Mouse (Mus musculus): ENCODE measurements at regions not wholly inside any gene's neighbourhood (a gene's known extent, or its start where the extent isn't known, plus 50 kb on each side); places are given as distances from the start of the nearest gene placed in this dataset.
"Not testable (repeated sequence)": the region's sequence is repeated elsewhere in the genome, so short reads cannot be mapped to it uniquely, and the experiment has no call there.

DNA sequence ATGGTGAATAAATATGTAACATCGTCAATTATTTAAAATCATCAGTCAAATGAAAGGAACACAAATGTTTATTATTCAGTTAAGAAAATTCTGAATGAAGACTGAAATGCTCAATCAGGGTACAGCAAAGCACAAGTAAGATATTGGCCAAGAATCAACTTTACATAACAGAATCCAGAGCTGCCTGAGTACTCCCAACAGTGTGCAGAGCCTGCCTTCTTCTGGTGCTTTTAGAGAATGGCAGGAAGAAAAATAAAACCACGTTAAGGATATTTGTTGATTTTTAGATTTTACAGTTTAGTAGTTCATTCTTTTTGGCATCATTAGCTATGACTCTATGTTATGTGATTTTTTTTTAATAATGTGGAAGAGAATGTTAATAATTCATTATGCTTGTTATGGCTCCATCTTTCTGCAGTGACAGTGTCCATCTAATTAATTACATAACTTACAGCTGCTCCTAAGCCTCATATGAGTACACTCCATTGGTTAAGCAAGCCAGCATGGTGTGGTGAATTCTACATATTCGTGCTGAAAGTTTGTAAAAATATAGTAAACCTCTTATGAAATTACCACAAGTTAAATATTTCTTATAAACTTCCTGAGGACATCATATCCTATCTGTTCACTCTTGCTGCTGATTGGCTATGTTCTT lies 579.0 kb downstream of the Kcna4 start:
- no peak for DNase-seq (ENCODE audit: low spot score)

DNA sequence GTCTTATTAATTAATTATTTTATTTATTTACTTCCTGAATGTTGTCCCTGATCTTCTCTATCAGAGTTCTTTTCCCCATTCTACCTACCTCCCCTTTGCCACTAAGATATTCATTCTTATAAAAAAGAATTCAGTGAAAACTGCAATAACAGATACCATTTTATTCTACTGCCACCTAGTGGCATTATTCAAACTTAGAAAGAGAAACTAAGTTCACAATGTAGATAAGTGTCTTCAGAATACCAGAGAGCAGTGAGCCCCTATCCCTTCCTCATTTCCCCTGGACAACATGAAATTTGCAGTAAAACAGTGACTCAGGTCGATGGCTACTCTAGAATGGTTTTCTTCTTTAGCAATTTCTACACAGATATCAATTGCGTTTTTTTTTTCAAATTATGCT lies 589.2 kb downstream of the Kcna4 start:
- DNase-seq (ENCODE audit: low spot score) = peak; percentile 0

DNA sequence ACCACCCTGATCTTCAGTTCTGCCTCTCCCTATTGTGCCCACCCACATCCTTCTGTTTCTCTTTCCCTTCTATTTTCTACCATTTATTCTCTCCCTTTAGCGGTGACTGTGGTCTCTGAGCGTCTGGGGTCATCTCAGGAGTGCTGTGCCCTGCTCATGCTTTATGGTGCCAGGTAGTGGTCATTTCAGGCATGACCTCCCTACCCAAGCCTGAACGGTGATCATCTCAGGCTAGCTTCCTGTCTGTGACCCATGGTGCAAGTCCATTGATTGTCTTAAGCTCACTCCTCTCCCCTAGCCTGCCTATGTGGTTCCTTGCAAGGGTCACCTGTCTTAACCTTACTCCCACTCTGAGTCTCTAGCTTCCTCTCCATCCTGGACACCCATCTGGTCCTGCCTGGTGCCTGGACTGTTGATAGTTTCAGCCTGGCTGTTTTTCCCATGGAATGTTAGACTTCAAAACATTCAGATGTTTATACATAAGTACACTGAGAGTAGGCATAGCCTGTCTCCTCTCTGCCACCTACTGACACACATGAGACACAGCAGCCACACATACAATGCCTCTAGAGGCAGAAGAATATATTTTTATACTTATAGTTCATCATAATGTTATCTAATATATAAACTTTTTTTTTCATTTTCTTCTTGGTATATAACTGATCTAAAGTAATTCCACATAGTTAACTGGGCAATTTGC lies 595.8 kb downstream of the Kcna4 start:
- no peak for DNase-seq (ENCODE audit: low spot score)

DNA sequence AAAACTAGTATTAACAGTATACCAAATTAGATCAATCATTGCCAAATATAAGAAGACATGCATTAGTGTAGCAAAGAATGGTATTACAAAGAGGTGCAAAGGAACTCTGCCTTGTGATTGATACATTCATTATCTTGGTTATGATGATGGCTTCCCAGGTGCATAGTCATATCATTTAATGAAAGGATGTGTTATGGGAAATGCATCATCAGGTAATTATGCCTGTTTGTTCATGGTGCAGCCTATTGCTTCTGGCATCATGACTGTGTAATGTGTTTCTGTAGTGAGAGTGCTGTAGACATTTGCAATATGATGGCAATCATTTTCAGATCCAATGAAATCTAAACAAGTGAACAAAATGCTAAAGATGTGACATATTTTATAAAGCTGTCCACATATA lies 597.8 kb downstream of the Kcna4 start:
- DNase-seq (ENCODE audit: low spot score) = no peak

DNA sequence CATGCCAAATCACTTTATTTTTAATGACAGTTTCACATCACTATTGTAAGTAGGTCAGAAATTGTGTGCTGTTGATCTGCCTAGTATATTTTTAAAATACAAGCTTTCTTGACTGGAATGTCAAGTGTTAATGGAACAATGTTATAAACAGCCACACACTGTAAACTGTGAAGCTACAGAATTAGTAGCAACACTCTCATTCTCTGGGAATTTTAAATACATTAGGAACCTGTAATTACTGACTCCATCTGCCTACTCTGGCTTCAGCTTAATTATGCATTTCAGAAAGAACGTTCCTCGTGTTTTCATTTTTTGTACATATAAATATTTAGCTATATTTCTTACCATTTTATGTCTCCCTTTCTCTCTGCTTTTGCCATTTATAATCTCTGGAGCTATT lies 634.7 kb downstream of the Kcna4 start:
- DNase-seq (ENCODE audit: low spot score) = no peak

DNA sequence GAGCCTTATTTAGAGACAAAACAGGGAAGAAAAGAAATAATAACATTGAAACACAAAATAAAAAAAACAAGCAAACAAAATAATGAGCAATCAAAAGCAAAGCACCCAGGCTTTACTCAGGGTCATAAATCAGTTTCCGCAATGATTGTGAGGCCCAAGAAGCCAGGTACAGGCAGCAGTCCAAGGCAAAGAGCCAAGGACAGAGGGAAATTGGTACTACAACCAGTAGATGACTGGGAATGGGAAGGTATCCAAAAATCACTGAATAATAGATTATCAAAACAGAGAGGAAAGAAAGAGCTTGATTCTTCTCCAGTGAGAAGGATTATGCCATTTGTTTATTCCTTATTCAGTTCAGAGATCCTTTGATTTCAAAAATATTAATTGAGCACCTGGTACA lies 636.2 kb downstream of the Kcna4 start:
- DNase-seq (ENCODE audit: low spot score) = no peak

DNA sequence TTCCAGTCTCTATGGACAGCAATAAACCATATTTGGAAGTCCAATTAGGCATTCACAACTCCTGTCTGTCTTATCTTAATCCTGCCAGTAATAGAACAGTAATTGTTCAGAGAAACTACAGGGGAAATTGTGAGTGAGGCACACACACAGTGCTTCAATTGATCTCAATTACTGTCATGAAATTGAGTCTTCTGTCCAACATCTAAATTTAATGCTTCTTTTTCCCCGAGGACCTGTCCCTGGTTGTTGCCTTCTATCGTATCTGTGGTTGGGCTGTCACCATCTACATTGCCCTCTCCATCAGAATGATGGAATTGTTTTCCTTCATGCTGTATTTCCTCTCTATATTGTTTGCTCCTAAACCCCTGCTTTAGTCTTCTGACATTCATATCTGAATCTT lies 644.9 kb downstream of the Kcna4 start:
- DNase-seq (ENCODE audit: low spot score) = no peak

DNA sequence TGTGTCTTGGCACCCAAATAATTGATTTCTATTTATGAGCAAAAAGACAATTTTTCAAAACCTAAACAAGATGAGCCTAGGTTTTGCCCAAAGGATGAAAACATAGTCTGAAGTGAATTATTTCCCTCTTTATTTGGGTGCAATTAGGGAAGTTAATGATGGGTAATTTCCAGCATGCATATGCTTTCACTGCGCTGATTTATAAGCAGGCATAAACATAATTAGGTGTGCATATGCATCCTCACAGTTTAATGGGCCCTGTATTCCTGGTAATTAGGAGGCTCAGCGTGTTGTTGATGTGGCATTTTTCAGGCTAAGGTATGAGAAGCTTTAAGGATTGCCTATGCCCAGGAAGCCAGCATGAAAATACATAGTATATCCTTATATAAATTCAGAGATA lies 645.3 kb downstream of the Kcna4 start:
- DNase-seq (ENCODE audit: low spot score) = no peak

DNA sequence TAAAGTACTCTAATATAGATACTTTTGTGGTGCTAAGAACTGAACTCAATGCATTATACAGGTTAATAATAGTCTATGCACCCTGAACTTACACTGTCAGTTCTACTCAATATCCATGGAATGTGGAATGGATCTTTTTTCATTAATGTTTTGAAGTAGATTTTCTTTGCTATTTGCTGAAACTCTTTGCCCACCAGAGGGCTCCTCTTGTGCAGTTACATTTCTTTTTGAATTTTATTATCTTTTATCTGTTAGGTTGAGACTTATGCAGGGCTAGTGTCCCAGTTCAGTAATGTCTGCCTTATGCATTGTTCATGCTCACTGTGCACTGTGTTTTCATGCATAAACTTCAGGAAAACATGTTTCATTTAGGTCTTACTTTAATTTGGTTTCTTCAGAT lies 650.9 kb downstream of the Kcna4 start:
- no peak for DNase-seq (ENCODE audit: low spot score)

DNA sequence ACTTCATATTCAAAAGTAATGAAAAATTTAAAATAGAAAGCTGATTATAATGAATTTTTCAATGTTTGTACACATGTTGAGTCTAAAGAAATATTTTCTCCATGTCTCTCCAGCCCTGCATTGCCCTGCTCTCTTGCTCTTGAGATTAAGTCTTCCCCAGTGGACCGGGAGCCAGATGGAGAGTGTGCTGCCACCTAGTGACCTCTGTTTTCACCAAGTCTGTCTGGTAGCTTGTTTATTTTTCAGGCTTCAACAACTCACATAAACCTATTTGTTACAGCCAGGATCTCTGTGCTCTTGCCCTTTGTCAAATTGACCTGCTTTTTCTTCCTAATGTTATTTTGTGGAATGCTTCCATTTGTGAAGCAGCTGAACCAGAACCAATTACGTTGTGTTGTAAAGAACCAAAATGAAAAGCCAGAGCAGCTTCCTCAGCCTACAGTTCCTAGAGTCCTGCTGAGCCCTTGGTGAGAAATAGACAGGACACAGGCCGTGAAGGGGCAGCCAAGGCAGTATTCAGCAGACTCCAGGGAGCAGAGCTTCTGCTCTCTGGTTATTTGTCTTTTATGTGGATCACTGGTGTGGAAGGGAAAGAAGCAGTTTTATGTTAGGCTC lies 655.5 kb downstream of the Kcna4 start:
- DNase-seq (ENCODE audit: low spot score) = no peak

DNA sequence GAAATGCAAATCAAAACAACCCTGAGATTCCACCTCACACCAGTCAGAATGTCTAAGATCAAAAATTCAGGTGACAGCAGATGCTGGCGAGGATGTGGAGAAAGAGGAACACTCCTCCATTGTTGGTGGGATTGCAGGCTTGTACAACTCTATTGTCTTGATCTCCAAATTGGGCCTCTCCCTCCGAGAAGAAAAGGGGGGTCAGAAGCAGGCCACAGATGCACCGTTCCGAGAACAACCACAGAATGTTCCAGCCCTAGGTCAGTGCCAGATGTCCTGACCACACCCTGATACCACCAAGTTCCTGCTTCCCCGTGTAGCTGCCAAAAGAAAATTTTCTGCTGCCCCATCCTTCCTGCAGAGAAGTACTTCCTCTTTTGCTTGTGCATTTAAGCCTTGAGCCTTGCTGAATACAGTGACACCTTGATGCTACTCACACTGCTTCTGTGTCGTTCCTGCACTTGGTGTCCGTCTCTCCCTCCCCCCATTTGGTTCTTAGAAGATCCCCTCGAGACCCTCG lies 665.2 kb downstream of the Kcna4 start:
- DNase-seq (ENCODE audit: low spot score) = not testable (repeated sequence)

DNA sequence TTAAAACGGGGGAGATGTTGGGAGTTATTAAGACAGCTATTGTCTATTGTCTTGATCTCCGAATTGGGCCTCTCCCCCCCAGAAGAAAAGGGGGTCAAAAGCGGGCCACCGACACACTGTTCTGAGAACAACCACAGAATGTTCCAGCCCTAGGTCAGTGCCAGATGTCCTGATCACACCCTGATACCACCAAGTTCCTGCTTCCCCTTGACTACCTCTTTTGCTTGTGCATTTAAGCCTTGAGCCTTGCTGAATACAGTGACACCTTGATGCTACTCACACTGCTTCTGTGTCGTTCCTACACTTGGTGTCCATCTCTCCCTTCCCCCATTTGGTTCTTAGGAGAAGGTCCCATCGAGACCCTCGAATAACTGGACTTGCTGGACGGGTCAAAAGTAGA lies 673.5 kb downstream of the Kcna4 start:
- DNase-seq (ENCODE audit: low spot score) = not testable (repeated sequence)

DNA sequence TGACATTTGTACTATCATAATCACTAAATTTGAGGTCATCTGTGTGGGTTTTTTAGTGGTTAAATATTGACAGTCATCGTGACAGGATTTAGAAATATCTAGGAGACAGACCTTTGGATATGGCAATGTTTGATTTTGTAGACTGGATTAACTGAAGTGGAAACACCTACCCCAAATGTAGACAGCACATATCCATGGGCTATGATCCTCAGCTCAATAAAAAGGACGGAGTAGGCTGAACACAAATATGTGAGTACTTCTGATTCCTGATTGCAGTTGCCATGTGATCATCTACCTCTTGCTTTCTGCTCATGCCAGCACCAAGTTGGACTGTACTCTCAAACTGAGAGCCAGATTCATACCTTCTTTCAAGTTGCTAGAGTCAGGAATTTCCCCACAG lies 674.4 kb downstream of the Kcna4 start:
- DNase-seq (ENCODE audit: low spot score) = no peak

DNA sequence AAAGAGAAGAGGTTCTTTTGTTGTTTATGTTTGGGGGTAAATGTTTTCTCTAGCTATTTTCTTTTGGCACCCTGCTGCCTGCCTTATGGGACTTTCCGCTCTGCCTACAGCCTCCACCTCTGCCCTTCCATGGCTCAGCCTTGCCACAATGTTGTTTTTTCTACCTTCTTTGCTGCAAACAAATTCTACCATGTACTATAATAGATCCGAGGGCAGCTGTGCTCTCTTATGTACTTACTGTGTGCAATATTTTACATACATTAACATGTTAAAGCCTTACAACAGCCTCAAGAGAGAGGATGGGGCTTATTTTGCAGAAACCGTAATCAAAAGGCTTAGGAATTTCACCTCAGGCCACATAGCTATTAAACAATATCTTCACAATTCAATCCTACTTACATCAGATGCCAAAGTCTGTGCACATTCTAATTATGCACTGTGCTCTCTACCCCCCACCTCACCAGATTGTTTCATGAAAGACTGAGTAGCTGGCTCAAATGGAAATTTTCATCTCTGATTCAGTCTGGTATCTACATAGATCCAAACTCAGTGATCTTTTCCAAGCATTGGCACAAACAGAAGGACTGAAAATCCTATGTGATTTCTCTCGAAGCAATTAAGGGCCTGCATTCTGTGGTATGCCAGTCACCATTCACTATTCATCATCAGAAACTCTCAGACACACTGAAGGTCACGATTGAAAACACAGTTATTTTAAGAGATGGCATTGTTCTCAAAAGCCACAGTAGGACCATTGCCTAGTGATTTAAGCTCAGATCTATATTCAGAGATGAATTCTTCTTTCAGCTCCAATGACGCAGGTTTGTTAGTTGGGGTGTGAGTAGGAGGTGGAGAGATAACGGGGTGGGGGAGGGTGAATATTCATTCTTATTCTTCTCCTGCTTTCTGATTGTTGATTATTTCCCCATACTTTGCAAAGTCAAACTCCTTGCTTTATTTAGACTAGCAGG lies 675.2 kb downstream of the Kcna4 start:
- no peak for DNase-seq (ENCODE audit: low spot score)

DNA sequence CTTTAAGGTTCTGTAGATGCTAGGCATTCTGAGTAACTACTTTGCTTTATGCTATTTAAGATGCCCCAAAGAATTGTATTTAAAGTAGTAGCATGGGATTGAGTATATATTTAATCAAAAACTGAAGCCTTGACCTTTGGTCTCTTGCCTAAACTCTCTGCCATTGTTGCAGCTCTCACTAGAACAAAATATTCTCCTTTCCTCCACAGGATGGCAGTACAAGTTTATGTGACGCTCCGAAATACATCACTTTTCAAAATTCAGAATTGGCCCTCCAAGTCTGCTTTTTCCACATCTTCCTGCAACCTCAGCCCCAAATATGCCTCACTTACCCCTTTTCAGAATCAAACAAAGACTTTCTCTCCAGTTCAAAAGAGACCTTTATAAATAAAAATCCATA lies 678.1 kb downstream of the Kcna4 start:
- no peak for DNase-seq (ENCODE audit: low spot score)

DNA sequence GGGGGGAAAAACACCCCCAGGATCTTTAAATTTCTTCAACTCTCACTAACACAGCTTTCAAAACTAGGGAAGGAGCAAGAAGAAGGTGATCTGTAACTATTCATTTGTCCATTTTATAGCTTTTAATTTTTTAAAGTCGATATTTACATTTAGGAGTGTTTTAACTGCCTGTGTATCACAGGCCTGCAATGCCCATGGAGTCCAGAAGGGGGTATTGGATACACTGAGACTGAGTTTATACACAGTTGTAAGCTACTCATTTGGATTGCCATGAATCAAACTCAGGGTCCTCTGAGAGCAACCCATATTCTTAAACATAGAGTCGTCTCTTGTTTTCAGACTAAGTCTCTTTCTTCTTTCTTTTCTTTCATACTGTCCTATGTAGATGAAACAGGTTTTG lies 679.1 kb downstream of the Kcna4 start:
- no peak for DNase-seq (ENCODE audit: low spot score)

DNA sequence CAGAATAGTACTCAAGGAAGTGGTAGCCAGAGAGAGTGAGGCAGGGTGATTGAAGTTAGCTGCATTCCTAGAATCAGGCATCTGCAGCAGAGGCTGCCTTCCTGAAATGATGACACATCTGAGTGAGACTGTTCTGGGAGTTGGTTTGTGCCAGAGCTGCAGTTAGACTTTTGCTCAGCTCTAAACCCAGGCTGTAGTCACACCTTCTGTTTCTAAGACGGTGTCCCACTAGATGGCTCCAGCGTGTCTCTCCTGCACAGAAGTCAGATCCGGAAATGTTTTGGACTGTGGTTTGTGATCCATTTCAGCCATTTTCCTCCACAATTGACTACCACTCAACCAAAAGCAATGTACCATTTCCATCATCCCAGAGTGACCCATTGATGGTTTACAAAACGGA lies 683.1 kb downstream of the Kcna4 start:
- no peak for DNase-seq (ENCODE audit: low spot score)

DNA sequence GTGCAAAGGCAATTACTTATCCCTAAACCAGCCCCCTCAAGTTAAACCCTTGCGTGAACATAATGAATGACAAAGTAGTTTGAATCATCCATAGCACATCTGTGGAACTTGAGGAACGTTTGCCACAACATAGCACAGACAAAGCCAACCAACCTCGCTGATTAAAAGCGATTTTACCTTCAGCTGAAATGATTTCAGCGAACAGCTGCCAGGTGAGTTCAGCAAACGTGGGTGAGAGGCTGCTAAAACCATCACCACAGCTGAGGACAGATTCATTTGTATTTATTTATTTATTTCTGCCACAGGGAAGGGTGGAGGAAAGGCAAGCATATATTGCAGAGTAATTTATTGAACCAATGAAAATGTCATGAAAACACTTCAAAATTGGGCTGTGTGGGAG lies 704.4 kb downstream of the Kcna4 start:
- no peak for DNase-seq (ENCODE audit: low spot score)

DNA sequence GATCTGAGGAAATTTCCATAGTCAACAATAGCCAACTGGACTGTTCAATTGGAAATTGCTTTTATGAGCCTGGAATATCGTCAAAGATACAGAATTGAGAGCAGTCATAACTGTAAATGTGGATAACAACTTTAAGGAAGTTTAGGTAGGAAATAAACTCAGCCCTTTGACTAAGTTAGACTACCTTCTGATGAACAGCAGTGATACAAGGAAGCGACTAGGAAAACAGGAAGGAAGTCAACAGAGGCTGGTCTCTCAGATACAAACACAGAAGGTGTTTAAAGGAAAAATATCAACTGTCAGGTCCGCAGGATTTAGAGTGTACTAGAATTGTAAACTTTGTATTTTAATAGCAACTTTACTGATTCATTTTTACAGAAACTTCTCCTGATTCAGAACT lies 721.1 kb downstream of the Kcna4 start:
- DNase-seq (ENCODE audit: low spot score) = no peak

DNA sequence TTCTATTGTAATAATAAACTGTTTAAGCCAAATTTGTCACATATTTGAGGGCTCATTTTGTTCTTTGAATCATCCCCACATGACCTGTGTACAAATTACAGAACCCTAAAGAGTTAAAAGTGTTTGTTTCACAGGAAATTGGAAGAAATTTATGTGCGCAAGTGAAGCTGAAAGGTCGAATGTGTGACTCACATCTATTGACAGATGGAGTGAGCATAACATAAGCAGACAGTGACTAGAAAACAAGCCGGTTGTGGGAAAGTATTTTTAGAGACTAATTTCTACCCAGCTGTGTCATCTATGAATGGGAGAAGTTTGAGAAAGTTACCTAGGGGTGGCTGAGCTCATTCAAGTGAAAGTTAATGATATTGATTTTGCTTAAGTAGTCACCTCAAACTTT lies 732.8 kb downstream of the Kcna4 start:
- no peak for DNase-seq (ENCODE audit: low spot score)

DNA sequence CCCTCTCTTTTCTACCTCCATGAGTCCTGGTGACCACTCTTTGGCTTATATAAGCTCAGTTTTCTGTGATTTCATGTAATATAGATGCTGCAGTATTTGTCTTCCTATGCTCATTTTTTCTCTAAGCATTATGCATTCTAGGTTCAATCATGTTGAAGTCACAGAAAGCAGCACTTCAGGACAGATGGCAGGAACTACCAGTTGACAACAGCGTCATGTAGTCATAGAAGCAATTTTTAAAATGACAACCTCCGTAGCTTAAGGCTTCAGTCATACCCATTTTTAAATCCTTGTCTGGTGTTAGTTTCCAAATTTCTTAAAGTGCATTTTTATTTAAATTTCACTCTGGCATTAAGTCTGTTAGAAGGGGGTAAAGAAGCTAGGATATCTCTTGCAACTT lies 740.2 kb downstream of the Kcna4 start:
- no peak for DNase-seq (ENCODE audit: low spot score)

DNA sequence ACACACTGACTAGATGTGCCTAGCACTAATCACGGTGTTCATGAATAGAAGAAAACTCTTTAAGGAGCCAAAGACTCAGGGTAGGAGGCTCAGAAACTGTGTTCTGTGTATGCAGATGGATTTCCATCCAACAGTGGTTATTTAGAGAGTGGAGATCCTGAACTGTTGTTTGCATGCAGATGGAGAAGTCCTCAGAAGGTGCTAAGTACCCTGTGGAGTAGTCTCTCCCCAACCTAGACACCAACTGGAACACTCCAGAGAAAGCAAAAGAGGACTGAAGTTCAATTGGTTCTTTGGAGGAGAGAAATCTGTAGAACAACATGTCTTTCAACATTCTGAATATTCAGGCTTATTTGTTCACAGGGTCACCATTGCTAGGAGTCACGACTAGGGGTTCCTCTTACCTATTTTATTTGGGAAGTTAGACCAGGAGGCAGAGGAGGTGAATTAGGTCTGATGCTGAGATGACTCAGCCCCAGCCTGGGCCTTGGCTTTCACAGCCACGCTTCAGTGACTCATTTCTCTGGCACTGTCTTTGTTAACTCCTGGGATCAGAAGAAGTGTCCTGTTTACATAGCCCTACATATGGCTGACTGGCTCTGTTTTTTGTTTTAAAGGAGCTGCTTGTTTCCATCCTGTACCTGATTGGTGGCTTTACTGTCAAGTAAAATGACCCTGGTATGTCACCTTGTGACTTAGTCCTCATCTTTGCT lies 742.0 kb downstream of the Kcna4 start:
- no peak for DNase-seq (ENCODE audit: low spot score)
